Mouse (Mus musculus): ENCODE measurements around the gene Tcf20.

GRCm38 (mm10) chr15:83036089-83036488 lies 48.4 kb upstream of the Tcf20 start:
- no peak for TF ChIP-seq CTCF (IDR thresholded peaks at IDR 0.05; ENCODE audit: extremely low read depth, insufficient read depth, low read length)
- no peak for TF ChIP-seq POLR2A (IDR thresholded peaks at IDR 0.05; ENCODE audit: extremely low read depth, insufficient read depth, low read length)
